Mouse (Mus musculus) neural tube, embryonic 15.5 days (tissue): Measurements from ENCODE around the gene Abtb1. TPM values are rescaled to one million over a fixed set of nuclear protein-coding genes. Genes with fewer than 3 reads are reported as not detected.

ENCODE experiments used
- ATAC-seq: fragments of 200-750 bp; cut with Nextera tagmentation; 2 replicates; pipeline ENCODE4 v1.8.0; 2017; ENCODE audit warnings: mild to moderate bottlenecking, moderate TSS enrichment, moderate library complexity; ENCODE audit not compliant: low FRiP score
- H3K27ac ChIP-seq: fragments of 300-500 bp; sonication (generic); replicated peaks from 2 replicates; pipeline ENCODE4 v1.5.1; 2015; ENCODE audit warnings: mild to moderate bottlenecking, inconsistent platforms
- H3K27me3 ChIP-seq: fragments of 300-500 bp; sonication (generic); replicated peaks from 2 replicates; pipeline ENCODE4 v1.6.1; 2015; ENCODE audit warnings: inconsistent platforms
- H3K36me3 ChIP-seq: fragments of 300-500 bp; sonication (generic); 2 replicates; pipeline ENCODE4 v1.6.1; 2015; ENCODE audit warnings: inconsistent platforms
- H3K4me1 ChIP-seq: fragments of 300-500 bp; sonication (generic); 2 replicates; pipeline ENCODE4 v1.6.1; 2015; ENCODE audit warnings: inconsistent platforms
- H3K4me2 ChIP-seq: fragments of 300-500 bp; sonication (generic); 2 replicates; pipeline ENCODE4 v1.6.1; 2015; ENCODE audit warnings: inconsistent platforms, mild to moderate bottlenecking, moderate library complexity
- H3K4me3 ChIP-seq: fragments of 300-500 bp; sonication (generic); replicated peaks from 2 replicates; pipeline ENCODE4 v1.5.1; 2015; ENCODE audit warnings: mild to moderate bottlenecking, inconsistent platforms
- H3K9ac ChIP-seq: fragments of 300-500 bp; sonication (generic); replicated peaks from 2 replicates; pipeline ENCODE4 v1.6.1; 2015; ENCODE audit warnings: mild to moderate bottlenecking, inconsistent platforms
- H3K9me3 ChIP-seq: fragments of 300-500 bp; sonication (generic); replicated peaks from 2 replicates; pipeline ENCODE4 v1.6.1; 2016; ENCODE audit warnings: inconsistent platforms
- WGBS: fragments of 180-500 bp; shearing (Covaris S2); methylation state at CpG from one replicate; pipeline ENCODE4 v1.1.7; 2015; ENCODE audit warnings: mixed read lengths; 5-methylcytosine and 5-hydroxymethylcytosine counted together
- polyA plus RNA-seq: library from polyadenylated mRNA; unstranded; fragments of >200 nt; fragmentation: Nextera tagmentation; extraction: Ambion mirVana; gene quantifications from 2 replicates; pipeline ENCODE4 v1.2.1, GENCODE M21; 2015

Abtb1 gene
- polyA plus RNA-seq, 1 experiment from 2014 or later = 42.4 TPM

- Histone ChIP-seq H3K4me1 (peaks cover 52% of the 10 kb centered on the region), H3K27me3 (no peaks in the 10 kb centered on the region), H3K27ac (no peak overlapping the region), H3K9me3 (no peaks in the 10 kb centered on the region), H3K4me2 (no peak overlapping the region), H3K4me3 (no peak overlapping the region), H3K36me3 (no peaks in the 10 kb centered on the region), H3K9ac (no peak overlapping the region)
- 0 out of 2 replicates have a peak, but pooled peaks have one; percentile 45 for ATAC-seq
- 25% methylated on average over 2 of the region's 2 CpGs for WGBS
These were observed 48.5 kb downstream of the Abtb1 start for GRCm38 (mm10) chr6:88793243-88793642.

- H3K4me3 ChIP-seq = no peak overlapping the region
- no peaks in the 10 kb centered on the region for H3K27me3 ChIP-seq
- no peak for ATAC-seq
- no peaks in the 10 kb centered on the region for H3K36me3 ChIP-seq
- peaks cover 61% of the 10 kb centered on the region for H3K4me1 ChIP-seq
- WGBS = 53% methylated on average over 7 of the region's 7 CpGs
- no peak overlapping the region for H3K9ac ChIP-seq
- no peak overlapping the region for H3K27ac ChIP-seq
- no peak overlapping the region for H3K4me2 ChIP-seq
- H3K9me3 ChIP-seq = no peaks in the 10 kb centered on the region
These were observed 49.6 kb downstream of the Abtb1 start for GRCm38 (mm10) chr6:88792147-88792691.

GRCm38 (mm10) chr6:88791299-88791698 is 50.5 kb downstream of the Abtb1 start:
- ATAC-seq = no peak
- peaks cover 70% of the 10 kb centered on the region for H3K4me1 ChIP-seq
- H3K9me3 ChIP-seq = no peaks in the 10 kb centered on the region

DNA sequence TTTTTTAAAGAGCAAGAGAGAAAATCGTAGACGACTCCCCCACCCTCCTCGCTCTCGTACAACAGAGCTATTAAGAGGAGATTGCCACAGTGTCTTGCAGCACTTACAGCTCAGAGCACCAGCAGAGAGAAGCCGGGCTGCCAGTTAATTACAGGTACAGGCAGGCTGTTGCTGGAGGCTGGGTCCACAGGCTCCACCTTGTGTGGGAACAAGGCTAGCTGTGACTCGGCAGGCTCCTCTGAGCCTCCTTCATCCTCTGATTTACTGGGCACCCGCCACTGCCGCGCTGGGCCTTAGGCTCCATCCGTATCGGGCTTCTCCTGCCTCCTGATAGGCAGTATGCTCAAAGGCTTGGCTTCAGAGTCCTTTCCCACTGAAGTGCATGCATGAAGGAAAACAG is 53.6 kb downstream of the Abtb1 start:
- Histone ChIP-seq H3K36me3 (no peaks in the 10 kb centered on the region), H3K4me1 (peaks cover 70% of the 10 kb centered on the region), H3K27ac (peak overlapping the region; percentile 61), H3K4me2 (no peak overlapping the region), H3K4me3 (no peak overlapping the region), H3K27me3 (no peaks in the 10 kb centered on the region), H3K9me3 (no peaks in the 10 kb centered on the region), H3K9ac (peak overlapping the region; percentile 10; the same call in 1 of the 2 replicates)
- ATAC-seq = peak; percentile 62; the same call in 1 of the 2 replicates
- WGBS = 35% methylated on average over 11 of the region's 11 CpGs

More at GRCm38 (mm10) chr6:88791299-88791698, 50.5 kb downstream of the Abtb1 start:
- no peak overlapping the region for H3K4me3 ChIP-seq
- no peak overlapping the region for H3K4me2 ChIP-seq
- no peaks in the 10 kb centered on the region for H3K27me3 ChIP-seq
- no peak overlapping the region for H3K9ac ChIP-seq
- 0 out of 2 replicates have a peak overlapping the region, but pooled peaks have one; percentile 18 for H3K27ac ChIP-seq
- 21% methylated on average over 9 of the region's 9 CpGs for WGBS
- H3K36me3 ChIP-seq = no peaks in the 10 kb centered on the region

DNA sequence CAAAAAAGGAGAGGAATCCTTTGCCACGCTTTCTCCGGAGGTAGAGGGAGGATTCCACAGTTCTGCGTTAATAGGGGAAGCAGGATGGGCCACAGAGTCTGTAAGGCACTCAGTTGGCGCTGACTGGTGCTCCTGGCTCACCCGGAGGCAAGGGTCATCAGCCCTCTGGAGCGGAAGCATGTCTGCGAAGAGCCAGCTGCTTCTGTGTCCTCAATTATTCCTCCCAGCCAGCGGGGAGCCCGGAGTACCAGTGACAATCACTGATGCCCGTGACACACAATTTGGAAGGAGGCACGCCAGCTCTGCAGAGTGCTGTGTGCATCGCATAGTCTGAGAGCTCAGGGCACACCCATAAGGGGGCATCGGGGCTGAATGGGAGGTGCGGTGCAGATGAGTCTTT is 54.3 kb downstream of the Abtb1 start:
- peak; percentile 7; the same call in 1 of the 2 replicates for ATAC-seq
- H3K4me1 ChIP-seq = peaks cover 64% of the 10 kb centered on the region
- no peaks in the 10 kb centered on the region for H3K27me3 ChIP-seq
- 24% methylated on average over 14 of the region's 14 CpGs for WGBS
- H3K27ac ChIP-seq = peak overlapping the region; percentile 54; the same call in 1 of the 2 replicates
- no peaks in the 10 kb centered on the region for H3K9me3 ChIP-seq
- H3K36me3 ChIP-seq = no peaks in the 10 kb centered on the region
- H3K4me2 ChIP-seq = peak overlapping the region; percentile 27
- no peak overlapping the region for H3K9ac ChIP-seq
- no peak overlapping the region for H3K4me3 ChIP-seq

GRCm38 (mm10) chr6:88786732-88787445 is 54.9 kb downstream of the Abtb1 start:
- Histone ChIP-seq H3K9ac (no peak overlapping the region), H3K27ac (peak overlapping the region; percentile 54; the same call in 1 of the 2 replicates), H3K27me3 (no peaks in the 10 kb centered on the region), H3K4me2 (0 out of 2 replicates have a peak overlapping the region, but pooled peaks have one; percentile 27), H3K36me3 (no peaks in the 10 kb centered on the region), H3K4me1 (peaks cover 62% of the 10 kb centered on the region), H3K9me3 (no peaks in the 10 kb centered on the region), H3K4me3 (no peak overlapping the region)
- 81% methylated on average over 15 of the region's 15 CpGs for WGBS
- no peak for ATAC-seq

Other genes with a start within 250 kb of the Abtb1 start
- 0.36 and 1.4 TPM in 2 replicates for gene Kbtbd12, start 204.0 kb downstream of the Abtb1 start, polyA plus RNA-seq
- gene Mgll, start 117.6 kb downstream of the Abtb1 start, polyA plus RNA-seq = 72.1 and 74.7 TPM in 2 replicates
- 504 and 640 TPM in 2 replicates for gene Podxl2, start 33.1 kb upstream of the Abtb1 start, polyA plus RNA-seq
- 20.5 and 52.5 TPM in 2 replicates for gene Mcm2, start 56.8 kb upstream of the Abtb1 start, polyA plus RNA-seq
- 88.1 and 91.7 TPM in 2 replicates for gene Tpra1, start 60.3 kb upstream of the Abtb1 start, polyA plus RNA-seq